Mouse (Mus musculus) heart, adult 2 months (tissue): ENCODE measurements at regions not wholly inside any gene's neighbourhood (a gene's known extent, or its start where the extent isn't known, plus 50 kb on each side); places are given as distances from the start of the nearest gene placed in this dataset.

Experiments
- CTCF ChIP-seq: fragments of 200-600 bp; IDR thresholded peaks from 2 replicates; pipeline ENCODE4 v1.8.1; 2022; ENCODE audit warnings: antibody characterized with exemption, mild to moderate bottlenecking, moderate library complexity
- EP300 ChIP-seq: fragments of 200-500 bp; IDR thresholded peaks from 2 replicates; pipeline ENCODE4 v1.6.1; 2011; ENCODE audit warnings: low read depth, low read length, control low read depth; ENCODE audit not compliant: insufficient read depth
- POLR2A ChIP-seq: fragments of 200-500 bp; IDR thresholded peaks from 2 replicates; pipeline ENCODE4 v1.6.1; 2011; ENCODE audit warnings: mild to moderate bottlenecking, low read depth, low read length, control low read depth; ENCODE audit not compliant: insufficient read depth

DNA sequence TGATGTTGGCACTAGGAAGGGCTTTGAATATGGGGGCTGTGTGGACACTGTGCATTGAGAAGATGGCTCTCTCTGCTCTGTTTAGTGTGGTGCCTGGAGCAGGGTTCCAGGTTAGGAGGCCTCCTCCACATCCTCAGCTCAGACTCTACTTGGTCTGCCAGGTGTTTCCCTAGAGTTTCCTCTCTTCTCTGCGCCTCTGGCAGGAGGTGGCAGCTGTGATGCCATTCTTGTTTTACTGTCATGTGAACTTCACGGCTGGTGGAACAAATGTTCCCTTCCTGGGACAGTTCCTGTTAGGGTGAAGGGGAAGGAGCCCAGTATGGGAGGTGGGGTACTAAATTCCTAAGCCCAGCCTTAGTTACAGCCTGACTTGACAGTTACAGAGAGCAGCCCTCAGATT lies 181.8 kb downstream of the Bcl11a start:
- TF ChIP-seq EP300 (no peak), CTCF (no peak), POLR2A (no peak)
